Mouse (Mus musculus) heart, embryonic 15.5 days (tissue): Measurements from ENCODE around the gene Rftn2. TPM values are rescaled to one million over a fixed set of nuclear protein-coding genes. Genes with fewer than 3 reads are reported as not detected.

Experiments
- ATAC-seq: fragments of 200-750 bp; cut with Nextera tagmentation; replicated peaks from 2 replicates; pipeline ENCODE4 v1.8.0; 2017; ENCODE audit warnings: low read depth, moderate TSS enrichment; ENCODE audit not compliant: insufficient number of reproducible peaks, insufficient read depth, low FRiP score
- H3K27ac ChIP-seq: fragments of 300-500 bp; sonication (generic); 2 replicates; pipeline ENCODE4 v1.5.1; 2015; ENCODE audit warnings: mild to moderate bottlenecking, inconsistent platforms
- H3K27me3 ChIP-seq: fragments of 300-500 bp; sonication (generic); 2 replicates; pipeline ENCODE4 v1.6.1; 2015; ENCODE audit warnings: inconsistent platforms
- H3K36me3 ChIP-seq: fragments of 300-500 bp; sonication (generic); 2 replicates; pipeline ENCODE4 v1.6.1; 2015; ENCODE audit warnings: mild to moderate bottlenecking, inconsistent platforms
- H3K4me1 ChIP-seq: fragments of 300-500 bp; sonication (generic); replicated peaks from 2 replicates; pipeline ENCODE4 v1.6.1; 2015; ENCODE audit warnings: inconsistent platforms
- H3K4me2 ChIP-seq: fragments of 300-500 bp; sonication (generic); 2 replicates; pipeline ENCODE4 v1.6.1; 2015; ENCODE audit warnings: inconsistent platforms, mild to moderate bottlenecking, moderate library complexity
- H3K4me3 ChIP-seq: fragments of 300-500 bp; sonication (generic); 2 replicates; pipeline ENCODE4 v1.5.1; 2015; ENCODE audit warnings: mild to moderate bottlenecking, inconsistent platforms
- H3K9ac ChIP-seq: fragments of 300-500 bp; sonication (generic); 2 replicates; pipeline ENCODE4 v1.6.1; 2015; ENCODE audit warnings: mild to moderate bottlenecking, inconsistent platforms
- H3K9me3 ChIP-seq: fragments of 300-500 bp; sonication (generic); replicated peaks from 2 replicates; pipeline ENCODE4 v1.6.1; 2016; ENCODE audit warnings: inconsistent platforms
- WGBS: fragments of 180-500 bp; shearing (Covaris S2); methylation state at CpG from one replicate; pipeline ENCODE4 v1.1.7; 2015; ENCODE audit warnings: mixed read lengths; 5-methylcytosine and 5-hydroxymethylcytosine counted together
- polyA plus RNA-seq: library from polyadenylated mRNA; unstranded; fragments of >200 nt; fragmentation: Nextera tagmentation; extraction: Ambion mirVana; gene quantifications from 2 replicates; pipeline ENCODE4 v1.2.1, GENCODE M21; 2015

The Rftn2 gene
- polyA plus RNA-seq, 1 experiment from 2014 or later: 9.4 TPM

DNA sequence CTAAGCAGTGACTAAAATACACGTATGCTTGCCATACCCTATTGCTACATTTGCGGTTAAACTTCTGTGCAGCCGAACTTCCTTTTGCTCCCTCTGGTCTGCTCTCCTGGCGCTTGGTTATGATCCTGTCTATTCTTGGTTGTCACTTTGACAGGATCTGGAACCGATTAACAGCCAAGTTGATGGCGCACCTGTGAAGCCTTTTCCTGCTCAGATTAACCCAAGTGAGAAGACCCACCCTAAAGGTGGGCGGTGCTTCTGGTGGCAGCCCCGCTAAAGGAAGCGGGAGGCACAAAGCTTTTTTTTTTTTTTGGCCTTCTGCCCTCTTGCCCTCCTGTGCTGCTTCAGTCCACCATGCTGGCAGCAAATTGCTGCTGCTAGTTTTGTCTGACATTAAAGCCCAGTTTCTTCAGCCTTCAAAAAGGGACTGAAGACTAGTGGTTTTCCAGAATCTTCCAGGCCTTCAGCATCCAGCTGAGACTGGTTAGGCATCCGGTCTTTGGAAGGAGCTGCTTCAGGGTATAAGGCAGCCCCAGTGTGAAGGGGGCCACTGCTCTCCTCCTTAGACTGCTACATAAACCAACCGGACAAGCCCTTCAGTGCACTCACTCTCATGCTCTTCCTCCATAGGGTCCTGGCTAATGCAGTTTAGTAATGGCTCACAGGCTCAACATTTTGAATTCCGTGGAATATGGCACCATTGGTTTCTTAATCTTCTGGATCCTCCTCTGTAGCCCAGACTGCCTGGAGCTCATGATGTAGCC lies 16.2 kb downstream of the Rftn2 start:
- no peaks in the 10 kb centered on the region for H3K36me3 ChIP-seq
- peak overlapping the region; percentile 15; the same call in 1 of the 2 replicates for H3K27ac ChIP-seq
- no peaks in the 10 kb centered on the region for H3K27me3 ChIP-seq
- no peaks in the 10 kb centered on the region for H3K9me3 ChIP-seq
- H3K4me1 ChIP-seq: peaks cover 27% of the 10 kb centered on the region
- H3K9ac ChIP-seq: no peak overlapping the region
- ATAC-seq: no peak
- H3K4me2 ChIP-seq: peak overlapping the region; percentile 45
- WGBS: 46% methylated on average over 12 of the region's 12 CpGs
- H3K4me3 ChIP-seq: no peak overlapping the region

DNA sequence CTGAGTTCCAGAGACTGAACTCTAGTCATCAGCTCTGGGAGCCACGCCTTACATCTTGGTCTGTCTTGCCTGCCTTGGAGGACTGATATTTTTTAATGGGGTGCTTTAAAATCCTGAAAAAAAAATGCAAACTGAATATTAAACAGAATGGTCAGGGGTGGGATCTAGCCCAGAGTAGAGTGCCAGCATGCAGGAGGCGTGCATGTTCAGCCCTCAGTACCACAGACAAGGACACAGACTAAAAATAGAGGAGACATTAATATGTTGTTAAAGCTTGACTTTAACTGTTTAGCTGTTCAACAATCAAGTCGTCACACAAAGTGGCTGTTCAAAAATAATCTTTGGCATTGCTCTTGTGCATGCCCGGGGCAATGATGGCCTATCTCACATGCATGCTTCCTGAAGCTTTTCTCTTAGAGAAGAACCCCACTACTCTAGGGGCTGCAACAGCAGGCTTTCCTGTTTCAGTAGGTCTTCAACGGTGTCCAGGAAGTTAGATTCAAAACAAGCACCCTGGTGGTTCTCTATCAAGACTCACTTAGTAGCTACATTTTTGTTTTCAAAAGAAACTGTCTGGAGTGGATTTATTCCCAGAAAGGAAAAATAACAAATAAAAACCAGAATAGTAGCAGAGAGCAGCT lies 18.0 kb downstream of the Rftn2 start:
- ATAC-seq: 0 out of 2 replicates have a peak, but pooled peaks have one; percentile 48
- H3K9me3 ChIP-seq: no peaks in the 10 kb centered on the region
- H3K27me3 ChIP-seq: no peaks in the 10 kb centered on the region
- H3K27ac ChIP-seq: peak overlapping the region; percentile 83
- H3K36me3 ChIP-seq: no peaks in the 10 kb centered on the region
- 0 out of 2 replicates have a peak overlapping the region, but pooled peaks have one; percentile 3 for H3K4me2 ChIP-seq
- no peak overlapping the region for H3K9ac ChIP-seq
- no peak overlapping the region for H3K4me3 ChIP-seq
- peaks cover 27% of the 10 kb centered on the region for H3K4me1 ChIP-seq
- 41% methylated on average over 5 of the region's 5 CpGs for WGBS

DNA sequence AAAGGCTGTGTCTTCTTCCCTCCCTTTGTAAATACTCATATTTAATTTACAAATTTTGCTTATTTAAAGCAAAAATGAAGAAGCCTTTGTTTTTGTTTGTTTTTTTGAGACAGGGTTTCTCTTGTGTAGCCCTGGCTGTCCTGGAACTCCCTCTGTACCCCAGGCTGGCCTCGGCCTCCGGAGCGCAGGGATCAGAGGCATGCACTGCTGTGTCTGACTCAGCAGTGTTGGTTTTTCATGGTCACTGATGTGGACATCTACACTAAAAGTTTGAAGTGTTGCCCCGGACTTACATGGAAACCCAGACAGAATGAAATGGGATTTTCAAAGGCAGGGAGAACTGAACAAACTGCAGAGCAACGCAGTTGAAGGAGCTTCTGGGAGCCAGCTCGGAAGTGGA lies 19.0 kb downstream of the Rftn2 start:
- Histone ChIP-seq H3K4me1 (peaks cover 27% of the 10 kb centered on the region), H3K36me3 (no peaks in the 10 kb centered on the region), H3K4me3 (no peak overlapping the region), H3K27ac (no peak overlapping the region), H3K27me3 (no peaks in the 10 kb centered on the region), H3K4me2 (no peak overlapping the region), H3K9me3 (no peaks in the 10 kb centered on the region), H3K9ac (no peak overlapping the region)
- no peak for ATAC-seq
- 92% methylated on average over 6 of the region's 6 CpGs for WGBS

DNA sequence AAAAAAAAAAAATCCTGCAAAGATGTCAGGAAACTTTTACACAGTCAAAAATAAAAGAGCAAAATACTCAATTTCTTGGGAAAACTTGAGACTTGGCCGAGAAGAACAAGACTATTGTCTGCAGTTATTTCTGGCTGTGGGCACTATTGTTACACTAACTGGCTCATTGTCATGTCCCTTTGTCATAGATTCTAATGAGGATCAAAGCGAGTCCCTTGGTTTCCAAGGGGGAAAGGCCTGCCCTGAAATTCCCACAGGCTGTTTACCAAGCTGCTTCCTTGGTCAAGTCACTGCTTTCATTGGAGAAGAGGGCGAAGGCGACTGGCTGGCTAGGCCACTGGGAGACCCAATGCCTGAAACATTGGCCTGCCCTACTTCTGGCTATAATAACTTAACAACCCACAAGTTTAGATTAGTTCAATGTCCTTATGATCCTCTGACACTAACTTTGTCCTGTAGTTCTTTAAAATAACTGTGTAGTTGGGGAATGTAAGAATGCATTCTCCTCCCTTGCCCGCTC lies 20.7 kb downstream of the Rftn2 start:
- Histone ChIP-seq H3K36me3 (no peaks in the 10 kb centered on the region), H3K4me2 (no peak overlapping the region), H3K9me3 (no peaks in the 10 kb centered on the region), H3K4me1 (peaks cover 43% of the 10 kb centered on the region), H3K4me3 (no peak overlapping the region), H3K9ac (no peak overlapping the region), H3K27me3 (no peaks in the 10 kb centered on the region), H3K27ac (no peak overlapping the region)
- WGBS: 73% methylated on average over 5 of the region's 5 CpGs
- no peak for ATAC-seq

DNA sequence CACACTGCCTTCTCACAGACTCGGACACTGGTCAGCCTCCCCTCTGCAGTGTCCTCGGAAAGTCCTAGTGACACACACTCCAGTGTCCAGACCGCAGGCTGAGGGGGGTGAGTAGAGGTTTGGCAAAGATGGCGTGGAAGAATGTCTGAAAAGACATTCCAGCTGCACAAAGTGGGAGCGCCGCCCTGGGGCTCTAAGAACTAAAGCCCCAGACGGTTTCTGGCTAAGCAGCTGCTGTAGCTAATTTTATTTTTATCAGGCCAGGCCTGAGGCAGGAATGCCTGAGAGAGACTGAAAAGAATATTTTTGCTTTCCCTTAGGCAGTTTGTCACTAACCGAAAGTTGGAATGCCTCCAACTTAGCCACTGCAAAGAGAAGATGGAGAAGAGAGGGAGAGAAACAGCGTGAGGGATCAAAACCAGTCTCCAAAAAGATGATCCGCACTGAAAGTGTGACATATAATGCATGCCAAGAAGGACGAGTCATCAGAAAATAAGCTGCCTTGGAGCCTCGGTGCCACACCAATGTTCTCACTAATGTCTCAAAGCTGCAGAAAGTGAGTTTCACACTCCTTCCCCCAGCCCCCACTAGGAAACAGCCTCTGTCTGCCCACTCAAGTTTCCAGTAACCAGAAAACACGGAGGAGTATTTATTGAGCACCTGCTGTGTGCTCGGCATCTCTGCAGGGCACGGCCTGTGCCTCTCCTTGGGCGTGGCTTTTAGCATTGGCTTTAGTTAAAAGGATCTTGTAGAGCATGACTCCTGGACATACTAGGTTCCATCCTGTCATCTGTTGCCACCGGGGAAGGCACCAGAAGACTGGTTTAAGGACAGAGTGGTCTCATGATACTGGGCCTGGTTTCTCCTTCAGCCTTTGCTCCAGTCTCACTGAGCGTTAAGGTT lies 24.5 kb downstream of the Rftn2 start:
- H3K9me3 ChIP-seq: no peaks in the 10 kb centered on the region
- no peaks in the 10 kb centered on the region for H3K36me3 ChIP-seq
- 48% methylated on average over 18 of the region's 18 CpGs for WGBS
- H3K4me3 ChIP-seq: peak overlapping the region; percentile 16
- H3K27ac ChIP-seq: peak overlapping the region; percentile 84
- ATAC-seq: peak; percentile 58; the same call in 1 of the 2 replicates
- H3K4me1 ChIP-seq: peaks cover 19% of the 10 kb centered on the region
- H3K4me2 ChIP-seq: peak overlapping the region; percentile 38
- no peaks in the 10 kb centered on the region for H3K27me3 ChIP-seq
- H3K9ac ChIP-seq: no peak overlapping the region

DNA sequence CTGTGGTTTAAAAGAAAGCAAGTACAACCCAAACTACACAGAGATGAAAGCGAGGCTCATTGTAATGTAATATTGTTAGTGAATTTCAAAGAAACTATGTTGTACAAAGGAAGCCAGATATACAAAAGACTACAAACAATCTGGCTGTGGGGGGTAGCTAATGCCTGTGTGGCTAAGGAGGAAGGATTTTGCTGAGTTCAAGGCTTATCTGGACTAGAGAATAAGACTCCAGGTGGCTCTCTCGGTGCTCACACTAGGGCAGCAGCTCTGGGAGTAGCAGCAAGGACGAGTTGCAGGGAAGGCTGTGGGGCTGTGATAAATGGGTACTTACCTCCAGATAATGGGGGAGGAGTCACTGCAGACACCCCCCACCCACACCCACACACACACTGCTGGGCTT lies 27.9 kb downstream of the Rftn2 start:
- no peak for ATAC-seq
- 34% methylated on average over 3 of the region's 3 CpGs for WGBS
- no peak overlapping the region for H3K4me2 ChIP-seq
- no peaks in the 10 kb centered on the region for H3K36me3 ChIP-seq
- no peak overlapping the region for H3K27ac ChIP-seq
- H3K9ac ChIP-seq: no peak overlapping the region
- H3K27me3 ChIP-seq: no peaks in the 10 kb centered on the region
- no peak overlapping the region for H3K4me3 ChIP-seq
- H3K4me1 ChIP-seq: peaks cover 19% of the 10 kb centered on the region
- H3K9me3 ChIP-seq: no peaks in the 10 kb centered on the region

DNA sequence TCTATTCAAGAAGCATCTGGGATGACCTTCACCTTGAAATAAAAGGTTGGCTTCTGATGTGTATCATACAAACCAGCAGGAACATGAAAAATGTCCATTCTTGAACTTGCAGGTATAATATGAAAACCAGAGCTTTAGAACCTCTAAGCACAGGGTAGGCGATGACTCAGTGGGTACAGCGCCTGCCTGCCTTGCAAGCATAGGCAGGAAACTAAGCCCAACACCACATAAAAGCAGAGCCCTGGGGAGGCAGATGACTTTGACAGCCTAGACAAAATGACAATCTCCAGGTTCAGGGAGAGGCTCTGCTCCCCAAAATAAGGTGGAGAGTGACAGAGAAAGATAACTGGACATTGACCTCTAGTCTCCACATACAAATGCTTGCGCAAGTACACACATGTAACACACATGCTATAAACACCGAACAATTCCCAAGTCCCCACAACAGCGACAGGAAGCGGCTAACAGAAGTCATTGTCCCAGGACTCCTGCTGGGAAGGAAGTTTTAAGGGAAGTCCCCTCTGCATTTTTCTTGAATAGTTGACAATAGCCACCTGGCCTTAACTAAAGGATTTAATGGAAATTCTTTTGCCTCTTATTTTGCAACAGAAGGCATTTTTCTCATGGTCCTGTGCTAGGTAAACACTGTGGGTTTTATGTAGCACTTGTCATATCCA lies 30.1 kb downstream of the Rftn2 start:
- Histone ChIP-seq H3K9ac (no peak overlapping the region), H3K27ac (peak overlapping the region; percentile 32), H3K27me3 (no peaks in the 10 kb centered on the region), H3K4me1 (peaks cover 28% of the 10 kb centered on the region), H3K4me3 (no peak overlapping the region), H3K4me2 (no peak overlapping the region), H3K9me3 (no peaks in the 10 kb centered on the region), H3K36me3 (no peaks in the 10 kb centered on the region)
- 41% methylated on average over 6 of the region's 6 CpGs for WGBS
- no peak for ATAC-seq

DNA sequence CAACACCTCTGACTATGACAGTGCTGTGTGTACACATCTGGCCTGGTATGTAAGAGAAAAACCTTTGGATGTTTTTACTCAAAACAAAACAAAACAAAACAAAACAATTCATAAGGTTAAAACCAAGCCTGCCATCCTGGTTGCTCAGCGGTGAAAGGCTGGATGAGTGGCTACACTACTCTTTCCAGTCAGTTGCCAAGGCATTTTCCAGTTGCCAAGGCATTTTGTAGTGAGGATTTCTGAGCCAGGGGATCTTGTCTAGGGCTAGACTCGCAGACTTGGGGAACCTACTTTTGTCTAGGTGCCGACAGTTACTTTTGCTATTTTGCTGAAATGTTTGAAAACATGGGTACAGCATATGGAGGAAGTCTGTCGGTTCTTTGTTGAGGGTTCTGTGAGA lies 31.6 kb downstream of the Rftn2 start:
- WGBS: 75% methylated on average over 4 of the region's 4 CpGs
- peaks cover 22% of the 10 kb centered on the region for H3K4me1 ChIP-seq
- H3K4me3 ChIP-seq: no peak overlapping the region
- H3K9ac ChIP-seq: no peak overlapping the region
- H3K27me3 ChIP-seq: no peaks in the 10 kb centered on the region
- H3K4me2 ChIP-seq: no peak overlapping the region
- no peak overlapping the region for H3K27ac ChIP-seq
- H3K9me3 ChIP-seq: no peaks in the 10 kb centered on the region
- ATAC-seq: no peak
- H3K36me3 ChIP-seq: no peaks in the 10 kb centered on the region

DNA sequence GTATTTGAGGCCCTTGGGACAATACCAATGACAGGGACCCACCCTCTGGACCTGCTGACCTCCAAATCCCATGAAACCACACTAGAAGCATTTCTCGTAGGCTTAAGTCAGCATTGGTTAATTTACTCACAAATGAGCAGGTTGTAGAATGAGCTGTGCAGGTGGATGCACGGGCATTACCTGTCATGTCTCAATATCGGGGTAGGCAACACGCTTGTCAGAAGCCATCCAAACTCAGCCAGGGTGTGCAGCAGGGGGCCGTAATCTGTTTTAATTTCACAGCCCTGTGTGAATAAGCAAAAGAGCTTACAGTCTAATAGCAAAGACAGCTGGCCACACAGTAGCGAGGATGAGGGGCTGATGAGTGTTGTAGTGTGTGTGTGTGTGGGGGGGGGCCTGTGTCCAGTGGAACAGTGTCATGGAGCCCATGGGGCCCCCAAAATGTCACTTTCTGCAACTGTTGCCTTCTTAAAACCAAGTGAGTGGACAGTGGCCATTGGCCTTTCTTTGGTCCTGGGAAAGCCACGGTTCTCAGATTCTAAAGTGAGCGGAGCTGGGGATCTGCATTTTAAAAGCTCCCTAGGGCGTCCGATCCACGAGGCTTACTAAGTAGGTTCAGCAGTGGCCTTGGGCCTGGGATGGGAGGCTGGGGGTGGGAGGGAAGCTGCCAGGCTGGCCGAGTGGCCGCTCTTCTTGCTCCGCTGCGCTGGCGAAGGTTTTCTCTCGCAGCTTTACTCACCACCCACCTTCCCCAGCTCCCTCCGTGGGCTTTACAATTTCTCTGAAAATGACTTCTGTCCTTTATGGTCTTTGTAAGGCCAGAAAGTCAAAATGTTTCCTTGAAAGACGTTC lies 32.3 kb downstream of the Rftn2 start:
- no peak overlapping the region for H3K27ac ChIP-seq
- no peaks in the 10 kb centered on the region for H3K36me3 ChIP-seq
- no peak for ATAC-seq
- no peak overlapping the region for H3K4me3 ChIP-seq
- H3K27me3 ChIP-seq: no peaks in the 10 kb centered on the region
- H3K9me3 ChIP-seq: no peaks in the 10 kb centered on the region
- H3K9ac ChIP-seq: no peak overlapping the region
- peaks cover 22% of the 10 kb centered on the region for H3K4me1 ChIP-seq
- no peak overlapping the region for H3K4me2 ChIP-seq
- WGBS: 65% methylated on average over 19 of the region's 19 CpGs

DNA sequence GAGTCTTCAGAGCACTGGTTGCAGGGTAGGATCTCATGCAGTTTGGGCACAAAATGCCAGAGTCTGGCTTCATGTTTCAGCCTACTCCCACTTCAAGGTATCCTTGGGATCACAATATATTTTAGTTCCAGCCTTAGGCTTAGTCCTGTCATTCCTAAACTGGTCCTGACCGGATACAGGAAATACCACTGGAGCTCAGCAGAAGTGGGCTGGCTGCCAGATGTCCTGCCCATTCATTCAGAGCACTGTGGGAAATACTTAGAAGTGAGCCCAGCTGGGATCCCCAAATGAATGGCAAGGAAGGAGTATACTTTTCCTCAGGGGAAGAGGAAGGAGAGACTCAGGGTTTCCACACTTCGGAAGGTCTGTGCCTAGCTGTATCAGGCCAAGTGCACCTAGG lies 33.3 kb downstream of the Rftn2 start:
- H3K27me3 ChIP-seq: no peaks in the 10 kb centered on the region
- no peak overlapping the region for H3K4me2 ChIP-seq
- H3K36me3 ChIP-seq: no peaks in the 10 kb centered on the region
- peaks cover 19% of the 10 kb centered on the region for H3K4me1 ChIP-seq
- no peak overlapping the region for H3K4me3 ChIP-seq
- peak; percentile 77 for ATAC-seq
- WGBS: 37% methylated on average over 2 of the region's 2 CpGs
- peak overlapping the region; percentile 71 for H3K27ac ChIP-seq
- no peaks in the 10 kb centered on the region for H3K9me3 ChIP-seq
- no peak overlapping the region for H3K9ac ChIP-seq
